Mouse (Mus musculus) thymus, postnatal 0 days (tissue): ENCODE measurements around the gene Trappc4. TPM values are rescaled to one million over a fixed set of nuclear protein-coding genes. Genes with fewer than 3 reads are reported as not detected.
"Not testable (repeated sequence)": the region's sequence is repeated elsewhere in the genome, so short reads cannot be mapped to it uniquely, and the experiment has no call there.

Source experiments
- DNase-seq: peaks from one replicate; pipeline ENCODE4 v3.0.0-alpha.2; 2015; ENCODE audit warnings: low spot score
- polyA plus RNA-seq: library from polyadenylated mRNA; unstranded; fragments of >200 nt; fragmentation: Nextera tagmentation; extraction: Ambion mirVana; gene quantifications from 2 replicates; pipeline ENCODE4 v1.2.1, GENCODE M21; 2015

The Trappc4 gene
- 166 and 171 TPM in 2 replicates for polyA plus RNA-seq

- peak; percentile 96 for DNase-seq
Measured at GRCm38 (mm10) chr9:44406906-44407751, at the start of gene Trappc4, which contains the start of gene Rps25. TSS of gene Trappc4 (minus strand) at chr9:44407600. TSS of gene Rps25 (plus strand) at chr9:44407139.

GRCm38 (mm10) chr9:44454891-44455220, 47.5 kb upstream of the Trappc4 start, which contains the start of gene Upk2:
TSS of gene Upk2 (minus strand) at chr9:44454976.
- DNase-seq, result no peak

- DNase-seq, result peak; percentile 82
Measured at GRCm38 (mm10) chr9:44454132-44454890, 46.9 kb upstream of the Trappc4 start.

- peak; percentile 20 for DNase-seq
Measured at GRCm38 (mm10) chr9:44450387-44450786, 43.0 kb upstream of the Trappc4 start.

GRCm38 (mm10) chr9:44444402-44445025, 37.1 kb upstream of the Trappc4 start:
- DNase-seq, result not testable (repeated sequence)

- DNase-seq, result no peak
Measured at GRCm38 (mm10) chr9:44440961-44441360, 33.6 kb upstream of the Trappc4 start, which contains the start of gene Foxr1. TSS of gene Foxr1 (minus strand) at chr9:44441136.

GRCm38 (mm10) chr9:44435747-44436146, 28.3 kb upstream of the Trappc4 start:
- no peak for DNase-seq

- no peak for DNase-seq
Measured at GRCm38 (mm10) chr9:44432577-44433185, 25.3 kb upstream of the Trappc4 start.

GRCm38 (mm10) chr9:44423576-44423975, 16.2 kb upstream of the Trappc4 start:
- DNase-seq, result no peak

- DNase-seq, result no peak
Measured at GRCm38 (mm10) chr9:44420280-44420898, 13.0 kb upstream of the Trappc4 start.

GRCm38 (mm10) chr9:44419730-44420129, 12.3 kb upstream of the Trappc4 start:
- DNase-seq, result not testable (repeated sequence)

- DNase-seq, result no peak
Measured at GRCm38 (mm10) chr9:44418519-44419385, 11.4 kb upstream of the Trappc4 start, which contains the start of gene Ccdc84. TSS of gene Ccdc84 (minus strand) at chr9:44418569.

GRCm38 (mm10) chr9:44417892-44418363, 10.5 kb upstream of the Trappc4 start:
- DNase-seq, result peak; percentile 93

GRCm38 (mm10) chr9:44417156-44417891, 9.9 kb upstream of the Trappc4 start:
- DNase-seq, result no peak

- DNase-seq, result no peak
Measured at GRCm38 (mm10) chr9:44412781-44413180, 5.4 kb upstream of the Trappc4 start.

GRCm38 (mm10) chr9:44412306-44412705, 4.9 kb upstream of the Trappc4 start:
- DNase-seq, result no peak

- DNase-seq, result no peak
Measured at GRCm38 (mm10) chr9:44411601-44412130, 4.3 kb upstream of the Trappc4 start.

GRCm38 (mm10) chr9:44410647-44411336, 3.4 kb upstream of the Trappc4 start:
- DNase-seq, result no peak
